Mouse (Mus musculus) splenic B cell, adult 2 months (primary cell): ENCODE measurements around the gene Tesk1.
A peak's percentile ranks its signal among the peaks of the same experiment; 100 is the strongest.

Experiments
- DNase-seq: peaks from one replicate; pipeline ENCODE4 v3.0.0-alpha.2; 2011; ENCODE audit warnings: low read depth, low spot score
- H3K27me3 ChIP-seq: 2 replicates; pipeline ENCODE4 v1.6.1; 2012; ENCODE audit warnings: mild to moderate bottlenecking, low read length, moderate library complexity, mixed read lengths; ENCODE audit not compliant: control insufficient read depth, poor library complexity, insufficient read depth, severe bottlenecking
- H3K36me3 ChIP-seq: 2 replicates; pipeline ENCODE4 v1.6.1; 2012; ENCODE audit warnings: mild to moderate bottlenecking, low read length, moderate library complexity, mixed read lengths; ENCODE audit not compliant: control insufficient read depth, poor library complexity, insufficient read depth, severe bottlenecking

Gene Tesk1

DNA sequence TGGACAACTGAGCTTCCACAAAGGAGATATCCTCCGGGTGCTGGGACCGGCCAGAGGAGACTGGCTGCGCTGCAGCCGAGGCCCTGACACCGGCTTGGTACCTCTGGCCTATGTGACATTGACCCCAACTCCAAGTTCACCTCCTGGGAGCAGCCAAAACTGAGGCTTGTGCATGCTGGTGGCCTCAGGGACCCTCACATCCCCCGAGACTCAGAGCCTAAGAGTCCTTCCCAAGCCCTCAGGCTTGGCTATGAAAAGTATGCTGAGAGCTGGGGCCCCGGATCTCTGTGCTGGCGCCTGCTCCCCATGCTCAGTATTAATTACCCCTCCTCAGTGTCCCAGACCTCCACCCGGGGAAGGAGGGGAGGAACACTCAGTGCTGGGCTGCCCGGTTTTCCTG lies 15.3 kb upstream of the Tesk1 start:
- Histone ChIP-seq H3K36me3 (no peaks in the 10 kb centered on the region), H3K27me3 (no peaks in the 10 kb centered on the region)
- DNase-seq = no peak

- Histone ChIP-seq H3K36me3 (no peaks in the 10 kb centered on the region), H3K27me3 (no peaks in the 10 kb centered on the region)
- peak; percentile 52 for DNase-seq
Observed at GRCm38 (mm10) chr4:43427501-43428179, 14.1 kb upstream of the Tesk1 start.

- DNase-seq = no peak
- H3K27me3 ChIP-seq = no peaks in the 10 kb centered on the region
- H3K36me3 ChIP-seq = no peaks in the 10 kb centered on the region
Observed at GRCm38 (mm10) chr4:43428180-43428861, 13.4 kb upstream of the Tesk1 start.

GRCm38 (mm10) chr4:43428946-43429345 lies 12.8 kb upstream of the Tesk1 start, which contains the start of gene Fam166b:
Fam166b (minus strand) TSS chr4:43429134.
- H3K36me3 ChIP-seq = no peaks in the 10 kb centered on the region
- no peak for DNase-seq
- H3K27me3 ChIP-seq = no peaks in the 10 kb centered on the region

DNA sequence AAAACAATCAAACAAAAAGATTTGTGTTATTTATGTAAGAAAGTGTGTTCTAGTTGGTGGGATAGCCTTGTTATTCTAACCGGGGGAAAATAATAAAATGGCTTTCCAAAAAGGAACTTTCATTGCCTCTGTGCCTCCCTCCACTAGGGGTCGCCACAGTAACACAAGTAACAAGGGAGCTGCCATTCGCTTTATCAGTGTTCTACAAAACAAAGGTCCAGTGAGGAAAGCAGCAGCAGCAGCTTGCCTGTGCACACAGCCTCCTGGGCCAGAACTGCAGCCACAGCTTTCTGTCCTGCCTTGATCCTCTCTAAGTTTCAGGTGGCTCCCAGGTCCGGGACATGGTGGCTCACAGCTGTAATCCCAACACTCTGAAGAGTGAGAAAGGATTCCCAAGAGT lies 10.0 kb upstream of the Tesk1 start:
- Histone ChIP-seq H3K36me3 (no peaks in the 10 kb centered on the region), H3K27me3 (no peaks in the 10 kb centered on the region)
- peak; percentile 91 for DNase-seq

GRCm38 (mm10) chr4:43432832-43433231 lies 8.9 kb upstream of the Tesk1 start:
- H3K27me3 ChIP-seq = no peaks in the 10 kb centered on the region
- DNase-seq = no peak
- H3K36me3 ChIP-seq = no peaks in the 10 kb centered on the region

- peaks cover 2% of the 10 kb centered on the region; the same call in 1 of the 2 replicates for H3K36me3 ChIP-seq
- peak; percentile 100 for DNase-seq
- no peaks in the 10 kb centered on the region for H3K27me3 ChIP-seq
Observed at GRCm38 (mm10) chr4:43442044-43442443, 305 bp downstream of the Tesk1 start.

DNA sequence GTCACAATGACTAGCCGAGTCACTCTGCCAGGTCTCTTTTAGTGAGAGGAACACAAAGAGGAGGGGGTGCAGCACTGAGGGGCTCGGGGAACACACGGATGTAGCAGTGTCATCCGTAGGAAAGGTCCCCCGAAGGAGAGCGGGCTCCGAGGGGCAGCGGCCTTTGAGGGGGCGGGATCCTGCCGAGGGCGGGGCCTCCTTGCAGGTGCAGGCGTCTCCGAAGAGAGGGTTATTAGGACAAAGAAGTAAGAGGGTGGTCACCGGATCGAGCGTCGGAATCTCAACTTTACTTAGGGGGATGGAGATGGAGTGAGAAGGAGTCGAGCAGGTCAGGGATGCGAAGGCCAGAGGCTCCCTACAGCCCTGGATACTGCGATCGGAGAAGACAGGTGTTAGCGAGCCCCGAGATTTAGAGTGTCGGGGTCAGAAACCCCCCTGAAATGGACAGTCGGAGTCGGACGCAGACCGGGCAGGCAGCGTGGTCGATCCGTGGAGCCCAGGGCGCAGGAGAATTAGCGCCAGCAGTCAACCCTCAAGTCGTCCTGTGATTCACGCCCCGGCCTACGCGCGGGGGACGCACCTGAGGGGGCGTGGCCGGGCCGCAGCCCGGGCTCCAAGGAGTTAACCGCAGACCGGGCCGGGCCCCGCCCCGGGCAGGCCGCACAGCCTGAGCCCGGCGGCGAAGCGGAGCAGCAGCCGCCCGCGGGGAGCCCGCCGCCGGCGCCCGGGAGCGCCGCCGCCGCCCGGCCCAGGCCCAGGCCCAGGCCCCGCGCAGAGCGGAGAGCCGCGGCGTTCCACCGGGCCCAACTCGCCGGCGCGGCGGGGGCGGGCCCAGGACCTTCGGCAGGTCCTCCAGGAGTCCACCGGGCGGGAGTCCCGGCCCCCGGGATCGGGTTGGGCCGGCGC lies 970 bp downstream of the Tesk1 start:
- Histone ChIP-seq H3K36me3 (peaks cover 2% of the 10 kb centered on the region; the same call in 1 of the 2 replicates), H3K27me3 (no peaks in the 10 kb centered on the region)
- peak; percentile 91 for DNase-seq

GRCm38 (mm10) chr4:43443511-43443910 lies 1.8 kb downstream of the Tesk1 start:
- DNase-seq = no peak
- peaks cover 8% of the 10 kb centered on the region for H3K36me3 ChIP-seq
- no peaks in the 10 kb centered on the region for H3K27me3 ChIP-seq

DNA sequence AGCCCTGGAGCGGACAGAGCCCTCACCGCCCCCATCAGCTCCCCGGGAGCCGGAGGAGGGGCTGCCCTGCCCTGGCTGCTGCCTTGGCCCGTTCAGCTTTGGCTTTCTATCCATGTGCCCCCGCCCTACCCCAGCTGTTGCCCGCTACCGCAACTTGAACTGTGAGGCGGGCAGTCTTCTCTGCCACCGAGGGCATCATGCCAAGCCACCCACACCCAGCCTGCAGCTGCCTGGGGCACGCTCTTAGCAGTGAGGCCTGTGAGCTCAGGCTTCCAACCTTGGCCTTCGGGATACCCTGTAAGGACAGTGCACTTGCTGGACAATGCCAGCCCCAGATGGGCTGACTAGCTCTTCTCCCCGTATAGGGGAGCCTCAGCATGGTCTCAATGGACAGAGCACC lies 5.5 kb downstream of the Tesk1 start:
- H3K36me3 ChIP-seq = peaks cover 19% of the 10 kb centered on the region
- no peaks in the 10 kb centered on the region for H3K27me3 ChIP-seq
- DNase-seq = no peak

DNA sequence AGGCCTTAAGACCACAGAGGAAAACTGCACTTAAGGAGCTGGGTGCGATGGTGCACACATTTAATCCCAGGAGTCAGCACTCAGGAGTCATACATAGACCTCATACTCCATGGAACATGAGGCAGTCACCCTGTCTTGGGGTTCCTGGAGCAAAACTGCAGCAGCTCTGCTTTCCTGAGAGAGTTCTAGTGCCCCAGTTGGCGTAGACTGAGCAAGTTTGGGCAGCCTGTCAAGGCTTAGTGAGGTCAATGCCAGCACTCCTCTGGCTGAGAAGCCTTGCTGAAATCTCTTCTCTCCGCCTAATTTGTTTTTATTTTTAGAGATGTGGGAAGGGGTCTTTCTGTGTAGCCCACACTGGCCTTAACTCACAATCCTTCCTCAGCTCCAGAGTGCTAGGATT lies 6.8 kb downstream of the Tesk1 start:
- Histone ChIP-seq H3K27me3 (no peaks in the 10 kb centered on the region), H3K36me3 (peaks cover 20% of the 10 kb centered on the region)
- DNase-seq = no peak

DNA sequence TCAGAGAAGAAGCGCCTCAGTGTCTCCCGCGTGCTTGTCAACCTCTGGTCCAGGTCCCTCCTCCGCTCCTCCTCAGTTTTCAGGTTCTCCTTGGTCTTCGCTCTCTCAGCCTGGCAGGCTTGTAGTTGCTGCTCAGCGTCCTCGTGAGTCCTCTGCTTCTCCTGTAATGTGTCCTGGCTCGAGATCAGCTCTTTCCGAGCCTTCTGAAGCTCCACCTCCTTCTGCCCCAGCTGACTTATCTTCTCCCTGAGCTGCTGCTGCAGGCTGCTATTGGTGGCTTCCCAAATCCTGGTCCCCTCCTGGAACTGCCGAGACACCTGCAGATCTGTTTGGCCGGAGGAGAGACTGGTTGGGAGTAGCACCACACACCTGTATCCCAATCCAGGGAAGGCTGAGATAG lies 10.6 kb downstream of the Tesk1 start:
- no peak for DNase-seq
- Histone ChIP-seq H3K27me3 (no peaks in the 10 kb centered on the region), H3K36me3 (peaks cover 18% of the 10 kb centered on the region)

DNA sequence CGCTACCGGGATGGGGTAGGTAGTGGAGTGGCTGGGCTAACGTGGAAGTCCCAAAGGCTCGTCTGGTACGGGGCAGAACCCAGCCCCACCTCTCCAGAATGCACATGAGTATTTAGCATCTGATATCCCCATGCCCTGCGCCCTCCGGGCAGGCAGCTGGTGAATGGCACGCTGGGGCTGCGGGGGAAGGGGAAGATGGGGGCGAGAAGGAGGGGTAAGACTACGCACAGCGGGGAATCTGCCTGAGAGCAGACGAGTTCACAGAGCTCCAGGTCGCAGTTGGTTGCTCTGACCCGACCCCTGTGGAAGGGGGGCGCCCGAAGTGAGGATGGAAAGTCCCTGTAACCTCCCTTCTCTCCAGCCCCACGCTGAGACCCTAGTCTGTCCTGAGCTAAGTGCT lies 11.7 kb downstream of the Tesk1 start:
- Histone ChIP-seq H3K27me3 (no peaks in the 10 kb centered on the region), H3K36me3 (peaks cover 13% of the 10 kb centered on the region; the same call in 1 of the 2 replicates)
- peak; percentile 56 for DNase-seq

GRCm38 (mm10) chr4:43454041-43454836 lies 12.5 kb downstream of the Tesk1 start, which contains the start of gene Cd72:
Cd72 (minus strand) TSS chr4:43454628.
- Histone ChIP-seq H3K27me3 (no peaks in the 10 kb centered on the region), H3K36me3 (peaks cover 11% of the 10 kb centered on the region; the same call in 1 of the 2 replicates)
- peak; percentile 91 for DNase-seq
